Mouse (Mus musculus): ENCODE data around the gene 4632433K11Rik.

DNA sequence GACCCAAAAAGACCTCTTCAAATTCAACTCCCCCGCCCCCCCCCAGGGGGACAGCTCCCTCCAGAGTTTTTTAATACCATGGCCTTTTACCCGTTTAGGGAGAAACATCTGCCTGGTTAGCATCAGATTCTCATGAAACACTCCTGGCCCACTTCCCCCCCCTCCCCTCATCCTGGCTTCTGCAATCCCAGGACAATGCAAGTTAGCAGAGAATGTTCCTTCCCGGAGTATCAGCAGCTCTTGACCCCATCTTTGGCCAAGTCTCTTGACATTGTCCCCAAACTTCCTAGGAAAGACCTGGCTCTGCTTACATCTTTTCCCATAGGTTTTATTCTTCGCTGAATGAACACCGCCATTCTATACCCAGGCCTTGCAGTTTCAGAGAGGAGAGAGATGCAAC, 12.7 kb upstream of the 4632433K11Rik start:
- TF ChIP-seq CTCF (conservative IDR thresholded peaks at IDR 0.05; ENCODE audit: low read length) (no peak), NANOG (IDR thresholded peaks at IDR 0.05; ENCODE audit: borderline replicate concordance, low read length) (no peak)

Data from E14TG2a.4 (cell line).